ENCODE assay signal across 9 mouse cellular contexts in the genomic region with DNA sequence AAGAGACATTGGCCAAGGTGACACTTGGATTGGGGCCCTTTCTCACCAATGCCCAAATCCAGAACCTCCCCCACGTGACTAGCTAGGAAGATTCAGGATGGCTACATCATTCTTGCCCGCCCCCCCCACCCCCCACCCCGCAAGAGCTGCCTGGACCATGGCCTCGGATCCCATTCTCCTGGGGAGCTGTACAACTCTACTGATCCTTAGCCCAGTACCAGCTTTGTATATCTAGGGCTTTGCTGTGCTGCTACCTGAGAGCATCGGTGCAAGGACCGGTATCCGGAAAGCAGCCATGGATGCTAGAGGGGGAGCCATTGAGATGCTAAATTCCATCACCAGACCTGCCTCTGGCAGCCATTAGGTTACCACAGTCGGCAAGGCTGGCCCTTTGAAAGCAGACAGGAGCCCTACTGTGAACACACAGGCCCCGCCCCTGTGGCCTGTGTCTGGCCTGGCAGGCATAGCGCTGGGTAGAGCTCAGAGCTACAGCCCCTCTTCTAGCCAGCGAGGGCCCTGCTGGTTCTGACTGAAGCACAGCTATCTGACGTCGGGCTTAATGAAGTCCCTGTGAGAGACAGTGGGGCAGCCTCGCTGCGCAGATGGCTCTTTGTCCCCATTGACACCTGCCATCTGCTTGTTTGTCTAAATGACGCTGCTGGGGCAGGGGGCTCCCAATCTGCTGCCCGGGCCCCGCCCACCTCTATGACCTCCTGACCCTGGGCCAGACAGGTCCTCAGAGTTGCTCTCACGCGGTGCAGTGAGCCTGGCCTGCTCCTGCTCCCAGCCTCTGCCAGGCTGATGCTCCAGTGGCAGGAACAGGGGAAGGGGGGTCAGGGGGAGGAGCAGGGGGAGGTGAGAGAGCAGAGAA.
DNase-seq lines count a peak whose midpoint lies in the region; ATAC-seq and TF ChIP-seq lines count a peak whose summit lies in the region.
"Had no signal": no experiment of that assay in that cellular context is flagged by ENCODE, and none has a peak within 500 bp of the region (broad histone marks: within the 10 kb centered on the region; RNA-seq: fewer than 3 reads in every experiment).

No protein-coding gene starts in this region.

- H3K4me2 ChIP-seq in liver, embryonic 11.5 days, result peak overlapping the region; percentile 27; the same call in 1 of the 2 replicates
- H3K4me2 ChIP-seq in liver, postnatal 0 days (ENCODE audit: low read depth, low read length), result no peak overlapping the region
- peak overlapping the region; percentile 35 for H3K4me2 ChIP-seq in hindbrain, embryonic 14.5 days (replicated peaks)
- H3K4me2 ChIP-seq in neural tube, embryonic 15.5 days, result peak overlapping the region; percentile 31

- no peaks in the 10 kb centered on the region for H3K36me3 ChIP-seq in liver, embryonic 11.5 days (ENCODE audit: control insufficient read depth, insufficient read depth, low read length)
- no peaks in the 10 kb centered on the region for H3K36me3 ChIP-seq in liver, postnatal 0 days (replicated peaks; ENCODE audit: insufficient read depth, low read length)
- no peaks in the 10 kb centered on the region for H3K36me3 ChIP-seq in hindbrain, embryonic 14.5 days (replicated peaks; ENCODE audit: control insufficient read depth, insufficient read depth)
- H3K36me3 ChIP-seq in neural tube, embryonic 15.5 days, result no peaks in the 10 kb centered on the region

- no peak overlapping the region for H3K9ac ChIP-seq in liver, embryonic 11.5 days (ENCODE audit: low read depth, low read length)
- no peak overlapping the region for H3K9ac ChIP-seq in liver, postnatal 0 days (replicated peaks)
- no peak overlapping the region for H3K9ac ChIP-seq in hindbrain, embryonic 14.5 days
- no peak overlapping the region; the same call in 1 of the 2 replicates for H3K9ac ChIP-seq in neural tube, embryonic 15.5 days (replicated peaks)
- H3K9ac ChIP-seq: liver, embryonic 14.5 days had no signal

- 0 out of 2 replicates have a peak, but pooled peaks cover 3% of the 10 kb centered on the region for H3K27me3 ChIP-seq in liver, embryonic 11.5 days (replicated peaks; ENCODE audit: control insufficient read depth, insufficient read depth, low read length)
- H3K27me3 ChIP-seq in liver, postnatal 0 days (ENCODE audit: insufficient read depth, low read length), result 0 out of 2 replicates have a peak, but pooled peaks cover 5% of the 10 kb centered on the region
- H3K27me3 ChIP-seq in hindbrain, embryonic 14.5 days (ENCODE audit: control insufficient read depth, insufficient read depth, low read length), result no peaks in the 10 kb centered on the region
- H3K27me3 ChIP-seq in neural tube, embryonic 15.5 days (replicated peaks), result no peaks in the 10 kb centered on the region

- H3K4me1 ChIP-seq in liver, embryonic 11.5 days (replicated peaks; ENCODE audit: control insufficient read depth, insufficient read depth, low read length), result no peaks in the 10 kb centered on the region; the same call in 1 of the 2 replicates
- H3K4me1 ChIP-seq in liver, postnatal 0 days (ENCODE audit: insufficient read depth), result no peaks in the 10 kb centered on the region
- H3K4me1 ChIP-seq in hindbrain, embryonic 14.5 days (replicated peaks; ENCODE audit: control insufficient read depth, insufficient read depth, low read length), result peaks cover 10% of the 10 kb centered on the region
- H3K4me1 ChIP-seq in neural tube, embryonic 15.5 days, result peaks cover 10% of the 10 kb centered on the region

- no peak overlapping the region for H3K27ac ChIP-seq in liver, embryonic 11.5 days (ENCODE audit: low read depth, low read length)
- H3K27ac ChIP-seq in liver, postnatal 0 days (ENCODE audit: low read depth), result no peak overlapping the region
- H3K27ac ChIP-seq in hindbrain, embryonic 14.5 days, result peak overlapping the region; percentile 33
- no peak overlapping the region for H3K27ac ChIP-seq in neural tube, embryonic 15.5 days (replicated peaks)
- H3K27ac ChIP-seq: liver, embryonic 14.5 days had no signal

- WGBS in liver, embryonic 11.5 days, result 13% methylated on average over 20 of the region's 20 CpGs
- 16% methylated on average over 20 of the region's 20 CpGs for WGBS in liver, postnatal 0 days (ENCODE audit: insufficient replicate concordance)
- under 1% methylated on average over 20 of the region's 20 CpGs for WGBS in hindbrain, embryonic 14.5 days
- 1% methylated on average over 20 of the region's 20 CpGs for WGBS in neural tube, embryonic 15.5 days

- no peak overlapping the region for H3K4me3 ChIP-seq in liver, embryonic 11.5 days (ENCODE audit: low read depth, low read length)
- no peak overlapping the region for H3K4me3 ChIP-seq in liver, postnatal 0 days (ENCODE audit: low read depth, low read length)
- no peak overlapping the region for H3K4me3 ChIP-seq in hindbrain, embryonic 14.5 days (replicated peaks; ENCODE audit: low read length)
- H3K4me3 ChIP-seq in neural tube, embryonic 15.5 days (replicated peaks), result no peak overlapping the region

- H3K9me3 ChIP-seq in liver, embryonic 11.5 days (ENCODE audit: control insufficient read depth, low read length), result no peaks in the 10 kb centered on the region
- H3K9me3 ChIP-seq in liver, postnatal 0 days (ENCODE audit: low read length), result no peaks in the 10 kb centered on the region
- H3K9me3 ChIP-seq in hindbrain, embryonic 14.5 days (ENCODE audit: control insufficient read depth, low read length), result no peaks in the 10 kb centered on the region
- no peaks in the 10 kb centered on the region for H3K9me3 ChIP-seq in neural tube, embryonic 15.5 days (replicated peaks)

- no peak for TF ChIP-seq EP300 in liver, postnatal 0 days (IDR thresholded peaks at IDR 0.05; ENCODE audit: low read depth)

- no peak for TF ChIP-seq CTCF in liver, postnatal 0 days (IDR thresholded peaks at IDR 0.05; ENCODE audit: low read depth)

- DNase-seq in liver, embryonic 11.5 days (ENCODE audit: low spot score), result peak; percentile 38
- no peak for DNase-seq in liver, postnatal 0 days
- DNase-seq in embryo, embryonic 11 days, result peak; percentile 89
- DNase-seq in hindbrain, embryonic 14.5 days (ENCODE audit: low spot score), result peak; percentile 56
- DNase-seq in frontal cortex, postnatal 25 days (ENCODE audit: low spot score in 2 of 2), result no peak
- DNase-seq in thymus, adult 18-20 months, result no peak

- peak; percentile 45 for ATAC-seq in liver, embryonic 11.5 days (replicated peaks; ENCODE audit: low FRiP score)
- no peak for ATAC-seq in liver, postnatal 0 days
- ATAC-seq in hindbrain, embryonic 14.5 days (ENCODE audit: low FRiP score), result peak; percentile 93
- peak; percentile 81 for ATAC-seq in neural tube, embryonic 15.5 days (ENCODE audit: low FRiP score)
- ATAC-seq in inflammation-experienced regulatory T-cells, adult 6 months, result no peak

Comparison
In these comparisons a context has a peak if more than half of its experiments do, and no peak if none do; other contexts are left out.
1. ATAC-seq: peak in liver, embryonic 11.5 days (single experiment), hindbrain, embryonic 14.5 days (single experiment) and neural tube, embryonic 15.5 days (single experiment); none in liver, postnatal 0 days (single experiment) and inflammation-experienced regulatory T-cells, adult 6 months (single experiment).
2. DNase-seq: peak in liver, embryonic 11.5 days (single experiment), embryo, embryonic 11 days (single experiment) and hindbrain, embryonic 14.5 days (single experiment); none in liver, postnatal 0 days (single experiment), frontal cortex, postnatal 25 days (0 of 2) and thymus, adult 18-20 months (0 of 2).